ENCODE assay signal across 8 mouse cellular contexts in the genomic region with DNA sequence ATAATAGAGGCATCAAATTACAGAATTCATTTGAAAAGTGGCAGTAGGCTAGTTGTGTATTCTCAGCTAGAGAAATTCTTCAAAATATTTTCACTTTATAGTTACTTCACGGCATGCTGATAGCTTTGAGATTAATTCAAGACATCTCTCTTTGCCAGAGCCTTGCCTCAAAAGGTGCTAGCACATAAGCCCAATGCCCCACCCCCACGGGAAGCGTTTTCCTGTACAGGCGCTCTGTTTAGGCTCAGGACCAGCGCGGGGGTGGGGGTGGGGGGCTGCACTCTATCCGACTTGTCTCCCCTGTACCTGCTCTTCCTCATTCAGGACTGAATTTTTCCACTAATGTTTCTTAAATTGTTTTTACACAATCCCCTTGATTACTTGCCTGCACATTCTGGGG. TPM values are rescaled to one million over a fixed set of nuclear protein-coding genes. Genes with fewer than 3 reads are reported as not detected.
DNase-seq lines count a peak whose midpoint lies in the region; ATAC-seq lines count a peak whose summit lies in the region.

No protein-coding gene starts in this region.

- ATAC-seq in heart, embryonic 14.5 days (ENCODE audit: insufficient number of reproducible peaks, insufficient read depth, low FRiP score, low read depth) = no peak
- ATAC-seq in hindbrain, embryonic 13.5 days (ENCODE audit: low FRiP score) = no peak
- ATAC-seq in neural tube, embryonic 11.5 days (ENCODE audit: insufficient read depth, low FRiP score, low TSS enrichment) = no peak
- ATAC-seq in monocyte, adult 5-6 weeks (replicated peaks; ENCODE audit: insufficient number of reproducible peaks, low FRiP score, low TSS enrichment, poor library complexity, severe bottlenecking) = no peak

- H3K4me2 ChIP-seq in heart, embryonic 14.5 days (ENCODE audit: low read length) = peak overlapping the region; percentile 99
- peak overlapping the region; percentile 100 for H3K4me2 ChIP-seq in hindbrain, embryonic 13.5 days
- peak overlapping the region; percentile 99 for H3K4me2 ChIP-seq in neural tube, embryonic 11.5 days (ENCODE audit: low read depth)

- no peak overlapping the region for H3K27ac ChIP-seq in heart, embryonic 14.5 days (replicated peaks in 1 of 2; ENCODE audit: control insufficient read depth in 1 of 2, insufficient read depth in 1 of 2, low read depth in 2 of 2, low read length in 2 of 2)
- H3K27ac ChIP-seq in hindbrain, embryonic 13.5 days = no peak overlapping the region
- no peak overlapping the region for H3K27ac ChIP-seq in neural tube, embryonic 11.5 days (ENCODE audit: low read depth, low read length)

- DNase-seq in heart, adult 8-10 months (ENCODE audit: low spot score) = no peak
- peak; percentile 73 to 74 for DNase-seq in cerebellum, postnatal 10 days
- peak; percentile 20 for DNase-seq in neural tube, embryonic 11.5 days (ENCODE audit: low spot score)
- no peak for DNase-seq in testis, postnatal 10 days (ENCODE audit: low spot score)
- DNase-seq in frontal cortex, postnatal 25 days (ENCODE audit: low spot score in 2 of 2) = no peak

- H3K36me3 ChIP-seq in heart, embryonic 14.5 days (ENCODE audit: control insufficient read depth, insufficient read depth, low read length) = no peaks in the 10 kb centered on the region
- no peaks in the 10 kb centered on the region for H3K36me3 ChIP-seq in hindbrain, embryonic 13.5 days
- H3K36me3 ChIP-seq in neural tube, embryonic 11.5 days (ENCODE audit: control insufficient read depth, insufficient read depth, low read length) = no peaks in the 10 kb centered on the region

- H3K9ac ChIP-seq in heart, embryonic 14.5 days (ENCODE audit: low read length) = no peak overlapping the region
- no peak overlapping the region for H3K9ac ChIP-seq in hindbrain, embryonic 13.5 days
- no peak overlapping the region for H3K9ac ChIP-seq in neural tube, embryonic 11.5 days (ENCODE audit: low read length)

- H3K4me1 ChIP-seq in heart, embryonic 14.5 days (ENCODE audit: control insufficient read depth in 2 of 2, insufficient read depth in 2 of 2, low read length in 2 of 2) = peaks cover 10 to 15% of the 10 kb centered on the region in 2 experiments; a peak in 3 of 4 replicates
- H3K4me1 ChIP-seq in hindbrain, embryonic 13.5 days (replicated peaks) = peaks cover 21% of the 10 kb centered on the region
- H3K4me1 ChIP-seq in neural tube, embryonic 11.5 days (ENCODE audit: control insufficient read depth, insufficient read depth, low read length) = peaks cover 11% of the 10 kb centered on the region

- H3K4me3 ChIP-seq in heart, embryonic 14.5 days (ENCODE audit: control insufficient read depth in 1 of 2, insufficient read depth in 1 of 2, low read depth in 1 of 2, low read length in 2 of 2) = peak overlapping the region in 1 of 2 experiments; percentile 59; a peak in 1 of 4 replicates
- H3K4me3 ChIP-seq in hindbrain, embryonic 13.5 days = peak overlapping the region; percentile 58; the same call in 1 of the 2 replicates
- no peak overlapping the region for H3K4me3 ChIP-seq in neural tube, embryonic 11.5 days (ENCODE audit: low read depth, low read length)

- H3K9me3 ChIP-seq in heart, embryonic 14.5 days (ENCODE audit: control insufficient read depth, low read length) = no peaks in the 10 kb centered on the region
- H3K9me3 ChIP-seq in hindbrain, embryonic 13.5 days = no peaks in the 10 kb centered on the region
- no peaks in the 10 kb centered on the region for H3K9me3 ChIP-seq in neural tube, embryonic 11.5 days (ENCODE audit: control insufficient read depth, low read length)

- peaks cover 56% of the 10 kb centered on the region for H3K27me3 ChIP-seq in heart, embryonic 14.5 days (ENCODE audit: control insufficient read depth, insufficient read depth, low read length)
- H3K27me3 ChIP-seq in hindbrain, embryonic 13.5 days = peaks cover 52% of the 10 kb centered on the region
- H3K27me3 ChIP-seq in neural tube, embryonic 11.5 days (ENCODE audit: control insufficient read depth, insufficient read depth, low read length) = peaks cover 22% of the 10 kb centered on the region

- WGBS in heart, embryonic 14.5 days = 2% methylated on average over 7 of the region's 7 CpGs
- WGBS in hindbrain, embryonic 13.5 days = 1% methylated on average over 7 of the region's 7 CpGs
- 3% methylated on average over 7 of the region's 7 CpGs for WGBS in neural tube, embryonic 11.5 days

RNA-seq across cellular contexts. Expression of gene Sgpp2, which starts 1.3 kb away (rescaled TPM):
- 0.20 and 0.24 TPM in 2 replicates for polyA plus RNA-seq in heart, embryonic 14.5 days (2014; fragmentation: Nextera tagmentation; extraction: Ambion mirVana)
- under 1 TPM in 3 of 4 experiments, not detected in 1; 0.06 TPM for total RNA-seq in heart, adult 8-10 months (2022)
- polyA plus RNA-seq in hindbrain, embryonic 13.5 days (2015; fragmentation: Nextera tagmentation; extraction: Ambion mirVana) = 1.2 and 2.0 TPM in 2 replicates
- polyA plus RNA-seq in neural tube, embryonic 11.5 days (2014; fragmentation: Nextera tagmentation; extraction: Ambion mirVana) = 1.9 and 2.2 TPM in 2 replicates
- total RNA-seq in monocyte, adult 5-6 weeks (2017) = 0.19 to 0.57 TPM in 2 of 3 replicates, not detected in the other

Comparison
In these comparisons a context has a peak if more than half of its experiments do, and no peak if none do; other contexts are left out.
1. DNase-seq: peak in cerebellum, postnatal 10 days (2 of 2) and neural tube, embryonic 11.5 days (single experiment); none in heart, adult 8-10 months (single experiment), testis, postnatal 10 days (single experiment) and frontal cortex, postnatal 25 days (0 of 2).
2. Peak in every context shown above with its lines, with median percentiles within 50 percentile points of each other: H3K4me2 ChIP-seq.